Mouse (Mus musculus) embryo, embryonic 10 days (tissue): ENCODE results near the gene Slc22a6.

Source experiments
- DNase-seq: peaks from one replicate; pipeline ENCODE4 v3.0.0-alpha.2; 2015; ENCODE audit warnings: low spot score

The Slc22a6 gene

DNA sequence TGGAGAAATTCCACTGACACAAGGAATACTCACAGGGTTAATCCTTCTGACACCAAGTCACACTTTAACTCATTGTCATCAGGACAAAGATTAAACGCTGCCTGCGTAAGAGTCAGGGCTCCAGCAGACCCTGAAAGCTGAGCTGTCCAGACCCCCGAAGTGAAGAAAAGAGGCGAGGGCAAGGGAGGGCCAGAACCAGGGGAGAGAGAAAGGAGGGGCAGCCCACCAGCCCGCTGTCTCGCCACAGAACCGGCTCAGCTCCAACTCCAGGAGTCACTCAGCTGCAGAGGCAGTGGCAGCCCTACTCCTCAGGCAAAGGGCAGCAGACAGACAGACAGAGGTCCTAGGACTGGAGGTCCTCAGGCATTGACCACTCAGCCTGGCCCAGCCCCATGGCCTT, at the start of gene Slc22a6:
TSS of gene Slc22a6 (plus strand) at position 136 of the 400 bp plus-strand sequence.
- peak; percentile 13 for DNase-seq

DNA sequence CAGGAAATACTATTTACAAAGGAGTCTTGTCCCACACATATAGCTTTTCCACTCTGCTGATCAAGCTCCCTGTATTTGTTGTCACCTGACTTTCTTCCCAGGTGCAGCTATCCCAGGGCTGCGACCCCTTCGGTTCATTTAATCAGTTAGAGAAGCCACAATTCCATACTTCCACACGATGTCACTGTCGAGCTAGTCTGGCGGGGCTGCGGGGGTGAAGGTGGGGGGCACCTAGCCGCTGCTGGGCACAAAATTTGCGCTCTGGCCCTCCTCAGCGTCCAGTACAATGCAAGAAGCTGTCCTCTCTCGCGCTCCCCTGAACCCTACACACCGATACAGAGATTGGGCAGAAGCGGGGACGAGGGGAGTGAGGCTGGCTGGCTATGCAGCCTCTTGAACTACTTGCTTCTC, 48.4 kb upstream of the Slc22a6 start:
- DNase-seq = peak; percentile 64

DNA sequence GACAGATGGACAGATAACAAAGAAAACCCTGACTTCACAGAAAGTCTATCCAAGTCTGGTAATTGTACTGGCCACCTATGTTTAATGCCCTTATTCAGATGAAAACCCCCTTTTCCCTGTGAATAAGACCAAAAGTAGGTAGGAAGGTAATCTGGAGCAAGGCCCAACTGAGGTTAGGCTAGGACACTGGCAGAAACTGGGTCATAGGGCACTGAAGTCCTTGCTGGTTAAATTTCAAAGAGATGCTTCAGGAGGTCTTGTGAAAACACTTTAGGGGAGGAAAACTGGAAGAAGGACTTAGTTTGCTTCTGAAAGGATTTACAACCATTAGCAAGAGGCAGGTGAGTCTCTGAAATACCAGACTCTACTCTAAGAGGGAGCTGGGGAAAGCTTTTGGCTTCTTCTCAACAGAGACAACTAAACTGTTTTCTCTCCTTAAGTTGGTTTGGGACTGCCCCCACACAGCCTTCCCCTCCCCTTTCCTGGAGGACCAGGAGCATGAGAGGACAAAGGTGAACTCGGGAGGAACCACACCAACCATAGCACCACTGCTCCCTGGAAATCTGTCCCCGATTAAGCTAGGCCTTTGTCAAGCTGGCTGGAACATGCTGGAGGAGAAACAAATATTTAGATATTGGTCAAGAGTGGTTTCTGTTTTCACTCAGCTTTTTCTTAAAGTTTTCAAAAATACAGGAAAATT, 47.3 kb upstream of the Slc22a6 start:
- DNase-seq = no peak

DNA sequence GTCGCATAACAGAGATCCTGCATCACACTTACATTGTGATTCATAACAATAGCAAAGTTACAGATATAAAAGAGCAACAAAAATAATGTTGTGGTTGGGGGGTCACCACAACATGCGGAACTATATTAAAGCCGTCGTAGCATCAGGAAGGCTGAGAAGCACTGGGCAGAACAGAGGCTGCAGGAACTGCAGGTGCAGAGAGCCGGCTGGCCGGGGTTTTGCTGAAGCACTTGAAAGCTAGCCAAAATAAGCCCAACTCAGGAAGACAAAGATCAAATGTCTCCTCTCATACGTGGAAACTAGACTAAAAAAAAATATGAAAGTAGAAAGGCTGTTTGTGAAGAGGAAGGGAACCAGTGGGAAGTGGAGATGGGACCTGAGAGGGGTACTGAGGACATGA, 46.1 kb upstream of the Slc22a6 start:
- DNase-seq = no peak

DNA sequence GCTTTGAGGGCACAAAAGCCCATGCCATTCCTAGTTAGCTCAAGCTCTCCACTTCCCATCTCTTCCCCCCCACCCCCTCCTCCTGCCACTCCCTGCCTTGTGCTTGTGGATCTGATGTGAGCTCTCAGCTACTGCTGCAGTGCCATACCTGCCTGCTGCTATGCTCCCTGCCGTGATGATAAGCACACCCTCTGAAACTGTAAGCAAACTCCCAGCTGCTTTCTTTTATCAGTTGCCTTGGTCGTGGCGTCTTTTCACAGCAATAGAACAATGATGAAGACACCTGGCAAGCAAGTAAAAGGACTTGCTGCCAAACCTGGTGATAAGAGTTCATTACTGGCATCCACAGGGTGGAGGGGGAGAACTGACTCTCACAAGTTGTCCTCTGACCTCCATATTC, 45.4 kb upstream of the Slc22a6 start:
- DNase-seq = no peak

DNA sequence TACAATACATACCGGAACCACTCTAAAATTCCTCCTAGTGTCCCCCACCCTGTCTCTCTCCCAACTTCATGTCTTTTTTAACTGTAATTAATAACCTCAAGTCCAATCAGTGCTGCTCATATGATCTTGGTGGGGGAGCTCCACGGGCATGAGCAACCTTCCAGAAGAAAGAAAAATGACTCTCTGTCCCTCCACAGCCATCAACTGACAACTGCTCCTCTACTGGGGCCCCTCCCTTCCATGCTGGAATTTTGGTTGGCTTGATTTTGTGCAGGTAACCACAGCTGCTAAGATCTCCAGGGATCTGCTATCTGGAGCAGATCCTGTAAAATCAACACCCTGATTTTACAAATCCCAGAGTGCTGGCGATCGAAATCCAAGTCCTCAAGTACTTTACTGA, 40.4 kb upstream of the Slc22a6 start:
- no peak for DNase-seq

DNA sequence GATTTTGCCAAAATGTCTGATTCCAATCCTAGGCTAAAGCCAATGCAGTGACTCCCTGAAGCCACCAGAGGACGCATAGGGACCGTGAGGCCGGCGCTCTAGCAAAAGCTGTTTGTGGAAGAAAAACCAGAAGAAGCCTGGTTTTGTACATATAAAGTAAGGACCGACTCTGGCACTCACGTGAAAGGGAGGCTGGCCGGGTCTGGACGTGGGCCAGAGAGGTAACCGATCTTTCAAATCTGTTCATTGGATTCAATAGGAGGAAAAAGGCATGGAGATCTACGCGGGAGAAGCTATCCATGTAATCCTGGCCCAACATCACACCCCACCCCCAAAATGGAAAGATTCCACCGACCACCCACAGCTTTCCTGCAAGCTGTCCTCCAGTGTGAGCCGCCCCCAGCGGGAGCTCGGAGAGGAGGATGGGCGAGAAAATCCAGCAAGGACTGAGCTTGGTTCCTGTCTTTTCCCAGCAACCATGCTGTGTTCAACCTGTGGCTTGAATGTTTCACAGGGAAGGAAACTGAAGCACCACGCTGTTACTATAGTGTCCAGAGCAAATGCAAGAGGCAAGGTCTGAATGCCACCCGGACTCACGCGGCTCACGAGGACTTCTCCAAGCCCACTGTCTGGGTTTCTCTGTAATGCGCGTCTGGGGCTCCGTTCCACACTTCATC, 39.4 kb upstream of the Slc22a6 start:
- peak; percentile 90 for DNase-seq

DNA sequence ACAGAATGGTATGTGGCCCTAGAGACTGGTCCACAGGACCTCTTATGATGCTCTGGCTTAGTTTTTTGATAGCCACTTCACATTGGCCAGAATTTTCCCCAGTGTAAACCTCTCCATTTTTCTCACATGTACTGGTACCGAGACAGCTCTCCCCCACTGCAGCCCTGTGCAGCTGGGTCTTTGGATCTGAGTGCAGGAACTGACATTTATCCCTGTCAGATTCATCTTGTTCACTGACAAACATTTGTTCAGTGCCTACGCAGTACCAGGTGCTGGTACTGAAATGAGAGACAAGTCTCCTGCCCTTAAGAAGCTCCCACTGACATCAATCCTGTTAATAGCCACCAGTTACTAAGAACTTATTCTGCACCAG, 38.9 kb upstream of the Slc22a6 start:
- DNase-seq = no peak

DNA sequence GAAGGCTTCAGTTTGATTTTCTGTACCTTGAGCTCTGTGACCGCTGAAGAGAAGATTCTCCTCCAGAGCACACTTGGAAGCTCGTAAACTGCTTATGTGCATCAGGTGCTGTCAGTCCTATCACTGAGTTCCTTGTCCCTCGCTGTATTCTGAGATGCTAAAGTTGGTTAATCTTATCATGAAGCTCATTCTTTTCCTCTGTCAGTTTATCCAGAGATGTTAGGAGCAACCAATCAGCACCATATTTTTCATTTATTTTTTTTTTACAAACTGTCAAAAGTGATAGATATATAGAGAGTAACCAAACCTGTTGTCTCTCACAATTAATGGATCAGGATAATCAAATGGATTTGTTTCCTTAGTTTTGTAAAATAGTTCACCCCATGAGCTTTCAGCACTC, 32.5 kb upstream of the Slc22a6 start:
- DNase-seq = no peak

DNA sequence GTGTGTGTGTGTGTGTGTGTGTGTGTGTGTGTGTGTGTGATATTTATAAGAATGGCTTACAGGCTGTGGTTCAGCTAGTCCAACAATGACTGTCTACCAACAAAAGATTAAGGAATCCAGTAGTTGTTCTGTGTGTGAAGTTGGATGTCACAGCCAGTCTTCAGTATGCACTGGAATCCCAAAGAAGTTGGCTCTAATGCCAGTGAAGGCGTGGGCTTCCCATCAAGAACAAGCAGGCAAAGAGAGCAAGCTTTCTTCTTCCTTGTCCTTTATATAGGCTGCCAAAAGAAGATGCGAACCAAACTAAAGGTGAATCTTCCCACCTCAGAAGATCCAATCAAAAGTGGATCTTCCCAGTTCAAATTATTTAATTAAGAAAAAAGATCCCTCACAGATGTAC, 31.9 kb upstream of the Slc22a6 start:
- no peak for DNase-seq

DNA sequence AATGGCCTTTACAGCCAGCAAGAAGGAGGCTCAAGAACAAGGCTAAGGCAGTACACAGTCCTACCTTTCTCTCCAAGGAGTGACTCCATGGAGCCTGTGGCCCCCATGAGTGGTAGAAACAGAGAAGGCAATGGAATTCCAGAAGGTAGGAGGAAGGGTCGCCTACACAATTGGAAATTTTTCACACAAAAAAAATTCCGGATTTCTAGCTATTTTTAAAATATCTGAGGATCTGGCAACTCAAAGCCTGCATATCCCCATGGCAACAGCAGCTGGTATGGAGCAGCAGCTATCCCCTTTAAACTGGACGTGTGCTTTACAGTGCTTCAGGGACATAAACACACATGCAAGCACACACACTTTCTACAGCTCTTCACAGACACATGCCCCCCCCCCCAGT, 31.5 kb upstream of the Slc22a6 start:
- DNase-seq = no peak

DNA sequence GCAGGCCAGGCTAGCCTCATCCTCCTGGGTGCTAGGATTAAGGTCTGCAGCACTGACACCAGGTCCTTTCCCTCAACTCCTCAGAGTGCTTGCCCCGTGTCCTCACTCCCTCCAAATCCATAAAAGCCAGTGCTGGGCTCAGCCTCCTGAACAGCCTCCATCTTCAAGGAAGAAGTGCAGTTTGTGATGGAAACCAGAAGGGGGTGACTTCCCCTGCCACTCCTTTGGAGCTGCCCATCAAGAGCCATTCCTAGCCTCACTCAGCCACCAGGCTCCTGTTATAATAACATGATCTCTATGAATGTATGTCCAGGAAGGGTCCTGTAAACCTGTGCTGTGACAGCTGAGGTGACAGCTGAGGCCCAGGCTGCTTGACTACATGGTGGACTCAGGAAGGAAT, 30.5 kb upstream of the Slc22a6 start:
- no peak for DNase-seq

DNA sequence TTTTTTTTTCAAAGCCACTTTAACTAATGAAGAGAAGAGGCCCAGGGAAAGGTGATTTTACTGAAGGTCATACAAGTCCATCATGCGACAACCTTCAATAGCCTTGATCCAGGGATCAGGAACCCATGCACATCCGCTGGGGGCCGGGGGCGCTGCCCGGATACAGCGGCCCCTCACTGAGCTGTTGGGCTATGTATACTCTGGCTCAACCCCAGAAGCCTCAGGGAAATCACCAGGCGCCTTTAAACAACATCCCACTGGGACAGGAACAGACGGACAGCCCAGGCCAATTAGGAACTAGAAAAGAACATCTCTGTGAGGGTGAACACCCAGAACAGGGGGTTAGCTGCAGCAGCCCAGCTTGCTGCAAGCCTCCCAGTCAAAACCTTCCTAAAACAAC, 26.9 kb upstream of the Slc22a6 start, which contains the start of gene Slc22a8:
TSS of gene Slc22a8 (plus strand) at position 301 of the 400 bp plus-strand sequence.
- DNase-seq = no peak

DNA sequence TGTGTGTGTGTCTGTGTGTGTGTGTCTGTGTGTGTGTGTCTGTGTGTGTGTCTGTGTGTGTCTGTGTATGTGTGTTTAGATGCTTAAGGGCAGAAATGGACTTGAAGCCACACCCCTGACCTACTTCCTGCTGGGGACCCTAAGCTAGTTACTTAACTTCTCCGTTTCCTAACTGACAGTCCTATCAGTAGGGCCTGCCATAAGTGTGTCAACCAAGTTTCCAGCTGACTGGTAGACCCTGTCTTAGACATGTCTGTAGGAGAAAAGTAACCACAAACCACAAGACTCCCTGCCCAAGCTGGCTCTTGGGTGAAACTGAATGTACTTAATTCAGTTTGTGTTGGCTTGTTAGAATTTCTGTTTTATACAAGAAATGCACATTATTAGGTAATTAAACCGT, 25.7 kb upstream of the Slc22a6 start:
- no peak for DNase-seq

DNA sequence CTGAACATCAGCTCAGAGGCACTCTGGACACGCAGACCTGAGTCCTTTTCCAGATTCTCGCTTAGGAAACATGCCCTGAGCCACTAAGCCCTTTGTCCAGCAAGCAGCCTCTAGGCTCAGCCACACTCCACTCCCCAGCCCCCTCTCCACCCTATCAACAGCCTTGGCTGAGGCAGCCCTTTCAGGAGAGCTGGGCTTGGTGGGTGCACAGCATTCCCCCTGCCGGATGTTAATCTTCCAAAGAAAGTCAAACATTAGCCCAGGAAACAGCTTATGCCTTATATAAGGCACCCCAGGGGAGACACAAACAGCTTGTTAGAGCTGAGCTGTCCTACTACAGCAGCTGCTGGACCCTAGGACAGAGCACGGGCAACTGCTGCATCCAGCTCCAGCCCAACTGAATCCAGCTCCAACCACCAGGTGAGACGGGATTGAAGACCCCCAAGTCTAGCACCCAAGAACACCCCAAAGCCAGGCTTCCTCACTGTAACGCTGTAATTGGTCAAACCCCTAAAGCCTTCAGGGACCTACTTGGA, 24.9 kb upstream of the Slc22a6 start:
- no peak for DNase-seq

DNA sequence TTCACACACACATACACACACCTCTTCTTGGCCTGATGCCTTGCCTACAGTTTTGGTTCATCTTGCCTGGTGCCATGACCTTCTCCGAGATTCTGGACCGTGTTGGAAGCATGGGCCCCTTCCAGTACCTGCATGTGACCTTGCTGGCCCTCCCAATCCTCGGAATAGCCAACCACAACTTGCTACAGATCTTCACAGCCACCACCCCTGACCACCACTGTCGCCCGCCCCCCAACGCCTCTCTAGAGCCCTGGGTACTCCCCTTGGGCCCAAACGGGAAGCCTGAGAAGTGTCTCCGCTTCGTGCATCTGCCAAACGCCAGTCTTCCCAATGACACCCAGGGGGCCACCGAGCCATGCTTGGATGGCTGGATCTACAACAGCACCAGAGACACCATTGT, 24.0 kb upstream of the Slc22a6 start:
- DNase-seq = no peak

DNA sequence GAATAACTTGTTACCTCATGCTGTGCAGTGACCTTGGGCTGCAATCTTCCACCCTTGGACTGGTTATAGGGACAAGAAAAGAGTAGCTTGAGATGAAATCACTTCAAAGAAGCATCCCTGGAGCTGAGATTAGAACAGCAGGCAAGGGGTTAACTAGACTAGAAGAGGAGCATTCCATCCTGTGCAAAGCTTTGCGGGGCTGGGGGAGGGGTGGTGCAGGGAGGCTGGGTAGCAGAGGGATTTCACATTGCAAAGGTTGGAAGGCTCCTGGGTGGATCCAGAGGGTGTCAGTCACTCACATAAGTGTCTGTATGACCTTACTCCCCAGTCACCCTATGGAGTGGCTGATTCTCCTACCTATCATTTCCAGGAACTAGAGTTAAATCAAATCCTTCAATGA, 23.3 kb upstream of the Slc22a6 start:
- peak; percentile 19 for DNase-seq

DNA sequence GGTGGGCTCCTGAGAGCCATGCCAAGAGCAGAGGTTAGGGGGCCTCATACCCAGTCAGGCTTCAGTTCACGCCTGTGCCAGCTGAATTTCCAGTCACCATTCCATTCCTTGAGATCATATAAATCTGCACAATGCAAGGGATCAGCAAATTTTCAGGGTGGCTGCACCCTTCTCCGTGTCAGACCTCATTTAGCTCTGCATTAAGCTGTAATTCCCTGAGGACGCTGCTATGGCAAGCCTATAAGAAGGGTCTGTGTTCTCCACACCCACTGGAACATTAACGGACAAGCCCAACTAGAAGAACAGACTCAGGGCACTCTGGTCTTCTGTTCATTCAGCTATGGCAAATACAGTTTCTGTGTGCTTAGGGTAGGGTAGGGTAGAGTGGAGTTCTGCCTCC, 20.6 kb upstream of the Slc22a6 start:
- no peak for DNase-seq

DNA sequence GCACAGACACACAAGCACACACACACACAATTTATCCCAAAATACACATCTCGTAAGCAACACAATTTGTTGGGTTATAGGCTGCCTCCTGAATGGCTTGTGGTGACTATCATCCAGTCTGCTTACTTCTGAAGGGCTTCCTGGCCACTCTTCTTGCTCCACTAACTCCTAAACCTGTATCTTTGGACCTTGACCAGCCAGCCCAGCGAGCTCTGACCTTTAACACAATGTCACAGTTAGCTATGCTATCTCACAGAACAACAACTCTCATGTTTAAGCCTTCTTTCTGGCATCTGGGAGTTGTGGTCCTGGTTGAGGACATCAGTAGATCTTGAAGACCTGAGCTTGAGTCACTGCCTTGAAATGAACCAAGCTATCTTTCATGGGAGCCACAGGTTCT, 18.6 kb upstream of the Slc22a6 start:
- DNase-seq = no peak

DNA sequence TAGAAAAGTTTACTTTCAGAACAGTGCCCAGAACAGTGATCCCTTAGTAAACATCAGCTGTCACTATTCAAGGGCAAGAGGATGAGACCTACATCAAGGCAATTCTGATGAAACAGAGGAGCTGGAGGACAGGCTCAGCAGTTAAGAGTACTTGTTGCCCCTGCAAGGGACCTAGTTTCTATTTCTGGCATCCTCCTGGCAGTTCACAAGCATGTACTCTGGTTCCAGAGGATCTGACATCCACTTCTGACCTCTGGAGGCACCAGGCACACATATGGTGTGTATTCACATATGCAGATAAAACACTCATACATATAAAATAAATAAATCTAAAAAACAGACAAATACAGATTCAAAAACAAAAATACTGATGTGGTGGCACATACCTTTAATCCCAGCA, 15.9 kb upstream of the Slc22a6 start:
- DNase-seq = no peak

DNA sequence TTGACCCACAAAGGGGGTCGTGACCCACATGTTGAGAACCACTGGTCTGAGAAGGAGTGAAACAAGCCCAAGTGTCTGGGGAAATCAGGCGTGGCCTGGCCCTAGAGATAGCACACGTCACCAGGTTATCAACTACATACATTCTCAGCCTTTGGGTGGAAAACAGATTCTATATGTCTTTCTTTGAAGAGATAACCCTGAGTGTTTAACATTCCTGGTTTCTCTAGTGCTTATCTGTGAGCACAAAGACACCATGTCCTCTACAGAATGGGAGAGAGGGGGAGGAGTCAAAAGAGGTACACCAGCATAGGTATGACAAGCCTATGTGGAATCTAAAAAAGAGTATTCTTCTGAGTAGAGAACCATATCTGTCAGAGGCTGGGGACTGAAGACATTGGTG, 14.9 kb upstream of the Slc22a6 start:
- no peak for DNase-seq

DNA sequence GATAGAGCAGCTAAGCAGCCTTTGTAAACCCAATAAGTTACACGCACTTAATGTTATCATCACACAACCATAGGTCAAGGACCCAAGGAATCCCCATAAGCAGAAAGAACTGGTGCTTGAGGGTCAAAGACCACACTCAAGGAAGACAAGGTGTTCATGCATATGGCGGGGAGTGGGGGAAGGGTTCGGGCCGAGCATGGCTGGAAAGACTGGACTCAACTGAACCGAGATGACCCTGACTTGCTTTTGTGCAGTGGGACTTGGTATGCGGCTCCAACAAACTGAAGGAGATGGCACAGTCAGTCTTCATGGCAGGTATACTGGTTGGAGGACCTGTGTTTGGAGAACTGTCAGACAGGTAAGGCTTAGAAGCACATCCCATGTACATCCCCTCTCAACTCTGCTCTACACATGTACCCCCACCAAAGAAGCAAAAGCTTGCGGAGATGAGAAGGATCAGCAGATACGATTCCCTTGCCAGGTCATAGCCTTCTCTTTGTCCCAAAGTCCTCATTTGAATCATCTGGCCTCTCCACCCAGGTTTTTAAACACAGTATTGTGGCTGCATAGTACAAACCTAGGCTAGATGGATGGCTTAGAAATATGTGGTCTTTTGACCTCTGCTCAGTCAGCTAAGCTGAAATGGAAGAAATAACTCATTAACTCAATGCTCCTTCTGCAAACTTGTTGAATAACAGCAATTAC, 13.2 kb upstream of the Slc22a6 start:
- no peak for DNase-seq

DNA sequence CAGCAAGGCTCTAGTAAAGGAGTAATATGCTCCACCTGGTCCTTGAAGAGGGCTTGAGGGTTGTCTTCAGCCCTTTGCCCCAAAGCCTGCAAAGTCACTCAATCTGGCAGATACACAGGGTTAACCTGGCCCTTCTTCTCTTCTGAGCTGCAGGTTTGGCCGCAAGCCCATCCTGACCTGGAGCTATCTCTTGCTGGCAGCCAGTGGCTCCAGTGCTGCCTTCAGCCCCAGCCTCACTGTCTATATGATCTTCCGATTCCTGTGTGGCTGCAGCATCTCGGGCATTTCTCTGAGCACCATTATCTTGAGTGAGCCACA, 12.6 kb upstream of the Slc22a6 start:
- no peak for DNase-seq
